Mouse (Mus musculus) layer of hippocampus, adult 9-10 months (tissue): ENCODE measurements around the gene Gm9918.

ENCODE experiments used
- DNase-seq: peaks from one replicate; pipeline ENCODE4 v3.0.0; 2022; ENCODE audit warnings: low spot score

The Gm9918 gene

DNA sequence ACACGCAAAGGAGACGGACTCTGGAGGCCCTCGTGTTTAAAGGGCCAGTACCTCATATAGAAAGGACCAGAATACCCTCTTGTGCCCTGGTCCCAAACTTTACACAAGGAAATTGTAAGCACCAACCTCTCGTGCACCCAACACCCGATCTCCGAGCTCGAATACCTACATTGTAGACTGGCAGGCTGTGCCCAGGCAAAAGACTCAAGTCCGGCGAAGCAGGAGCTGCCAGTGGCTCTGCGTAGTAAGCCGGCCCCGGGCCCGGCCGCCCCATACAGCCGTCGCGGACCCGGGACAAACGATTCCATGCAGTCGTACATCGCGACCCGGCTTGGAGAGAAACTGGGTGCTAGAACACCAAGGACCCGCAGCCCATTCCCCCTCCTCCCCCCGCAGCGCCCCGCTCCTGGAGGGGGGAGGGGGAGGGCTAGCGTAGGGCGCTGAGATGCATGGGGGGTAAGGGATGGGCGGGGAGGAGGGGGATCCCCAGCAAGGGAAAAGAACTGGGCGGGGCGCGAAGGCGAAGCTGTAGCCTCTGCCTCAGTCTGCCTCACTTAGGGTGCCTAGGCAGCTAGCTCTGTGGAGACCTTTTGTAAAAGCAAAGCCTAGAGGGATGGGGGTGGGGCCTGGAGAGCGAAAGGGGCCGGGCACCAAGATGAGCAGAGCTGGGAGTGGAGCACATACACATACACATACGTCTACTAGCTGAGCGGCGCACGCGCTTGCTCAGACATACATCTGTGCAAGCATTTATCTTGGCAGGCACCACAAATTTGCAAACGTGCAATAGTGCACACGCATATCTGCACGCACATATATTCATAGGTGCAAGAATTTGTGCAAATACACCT is 24.2 kb upstream of the Gm9918 start:
- no peak for DNase-seq

DNA sequence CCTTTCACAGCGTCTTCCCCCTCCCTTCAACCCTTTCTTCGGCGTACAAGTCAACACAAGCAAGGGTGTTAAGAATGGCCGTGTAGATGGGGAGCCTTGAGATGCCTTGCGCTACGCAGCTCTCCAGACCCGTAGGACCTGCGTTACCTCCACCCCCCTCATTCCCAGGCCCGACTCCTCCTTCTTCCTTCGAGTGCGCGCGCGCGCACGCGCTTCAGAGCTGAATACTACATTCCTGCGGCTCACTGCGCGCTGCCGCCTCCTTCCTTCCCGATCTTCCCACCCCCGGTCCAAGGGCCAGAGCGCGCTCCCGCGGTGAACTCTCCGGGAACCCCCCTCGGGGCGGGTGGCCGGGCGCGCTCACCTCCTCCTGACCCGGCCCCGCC is 23.5 kb upstream of the Gm9918 start:
- DNase-seq = no peak

DNA sequence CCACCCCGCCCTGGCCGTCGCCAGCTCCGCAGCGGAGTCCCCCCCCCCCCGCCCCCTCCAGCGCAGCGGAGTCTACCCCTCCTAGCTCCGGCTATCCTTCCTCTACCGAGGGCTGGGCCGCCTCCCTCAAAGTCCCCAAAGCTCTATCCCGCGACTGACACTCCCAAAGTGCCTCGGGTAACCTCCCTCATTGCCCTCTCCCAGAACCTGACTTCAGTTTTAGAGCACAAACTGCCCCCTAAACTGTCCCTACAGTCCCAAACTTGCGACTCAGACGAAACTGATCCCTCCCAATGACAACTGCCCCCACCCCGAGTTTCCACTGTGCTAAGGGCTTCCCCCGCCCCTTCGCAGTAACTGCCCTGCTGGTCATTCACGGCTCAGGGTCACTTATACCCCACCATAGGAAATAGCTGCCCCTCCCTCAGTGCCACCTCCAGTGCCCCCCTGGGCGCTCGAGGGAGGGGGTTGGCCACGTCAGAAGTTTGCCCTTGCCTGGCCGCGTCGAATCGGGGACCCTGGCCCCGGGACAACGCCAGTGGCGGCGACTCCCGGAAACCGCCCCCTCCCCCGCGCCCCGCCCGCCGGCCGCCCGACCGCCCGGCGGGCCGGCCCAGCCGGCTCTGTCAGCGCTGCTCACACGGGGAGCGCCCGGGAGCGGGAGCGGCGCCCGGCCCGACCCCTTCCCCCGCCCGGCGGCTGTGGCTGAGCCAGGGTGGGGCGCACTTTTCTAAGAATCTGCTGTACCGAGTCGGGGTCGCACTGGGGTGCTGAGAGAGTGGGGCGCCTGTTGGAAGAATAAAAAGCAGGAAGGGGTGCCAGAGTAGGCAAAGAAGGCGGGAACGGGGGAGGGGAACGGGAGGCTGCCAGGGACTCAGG is 22.9 kb upstream of the Gm9918 start:
- DNase-seq = no peak

DNA sequence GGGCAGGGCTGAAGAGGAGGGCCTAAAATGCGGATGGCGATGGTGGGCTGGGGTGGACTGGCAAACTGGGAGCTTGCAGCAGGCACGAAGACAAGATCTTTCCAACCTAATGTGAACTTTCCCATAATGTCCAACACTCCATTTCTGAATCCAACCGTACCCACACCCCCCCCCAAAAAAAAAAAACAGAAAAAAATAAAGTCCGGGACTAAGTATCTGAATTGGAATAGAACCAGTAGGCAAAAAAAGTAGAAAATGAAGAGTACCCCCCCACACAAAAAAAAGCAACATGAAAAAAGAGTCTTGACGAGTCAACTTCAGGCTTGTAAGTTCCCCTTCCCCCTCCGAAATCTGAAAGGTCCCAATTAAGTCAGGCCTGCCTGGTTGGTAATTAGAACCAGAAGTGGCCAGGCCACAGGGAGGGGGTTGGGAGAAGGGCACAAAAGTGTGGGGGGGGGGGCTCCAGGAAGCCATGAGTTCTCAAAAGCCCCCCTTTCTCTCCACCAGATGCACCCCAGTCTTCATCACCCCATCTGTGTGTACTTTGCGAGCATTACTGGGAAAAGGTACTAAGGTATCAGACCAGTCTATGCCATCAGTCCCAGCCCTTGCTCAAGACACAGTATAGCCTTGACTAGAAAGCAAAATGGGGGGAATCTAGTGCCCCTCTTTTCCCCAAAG is 22.1 kb upstream of the Gm9918 start:
- no peak for DNase-seq

DNA sequence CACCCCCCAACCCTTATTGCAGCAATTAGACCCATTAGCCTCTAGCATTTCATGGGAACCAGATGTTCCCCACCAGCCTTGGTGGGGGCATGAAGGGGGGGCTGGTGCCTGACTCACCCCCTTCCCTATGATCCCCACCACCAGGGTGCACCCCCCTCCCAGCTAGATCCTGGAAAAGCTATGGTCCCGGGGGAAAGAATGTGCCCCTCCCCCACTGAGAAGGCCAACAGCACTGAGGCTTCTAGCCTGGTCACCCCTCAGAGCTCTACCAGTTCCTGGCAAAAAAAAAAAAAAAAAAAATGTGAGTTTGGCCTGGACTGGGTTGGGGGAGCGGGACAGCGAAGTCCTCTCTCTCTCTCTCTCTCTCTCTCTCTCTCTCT is 21.6 kb upstream of the Gm9918 start:
- DNase-seq = no peak

DNA sequence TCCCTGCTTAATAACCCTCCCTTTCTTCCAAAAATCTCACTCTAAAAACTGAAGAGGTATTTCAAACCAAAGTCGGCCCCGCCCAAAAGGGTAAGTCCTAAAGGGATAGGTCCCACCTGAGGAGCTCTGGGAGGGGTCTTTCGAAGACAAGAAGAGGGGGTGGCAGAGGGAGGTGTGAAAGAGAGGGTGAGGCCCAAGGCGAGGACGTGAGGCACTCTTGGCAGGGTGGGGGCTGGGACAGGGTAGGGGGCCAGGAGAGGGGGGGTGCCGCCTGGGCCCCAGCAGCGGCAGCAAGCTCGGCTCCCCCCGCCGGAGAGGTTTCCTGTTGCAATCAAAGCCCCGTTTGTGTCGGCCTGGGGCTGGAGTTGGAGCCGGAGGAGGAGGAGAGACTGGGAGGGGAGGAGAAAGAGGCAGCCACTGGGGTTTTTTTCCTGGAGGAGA is 21.1 kb upstream of the Gm9918 start:
- no peak for DNase-seq

DNA sequence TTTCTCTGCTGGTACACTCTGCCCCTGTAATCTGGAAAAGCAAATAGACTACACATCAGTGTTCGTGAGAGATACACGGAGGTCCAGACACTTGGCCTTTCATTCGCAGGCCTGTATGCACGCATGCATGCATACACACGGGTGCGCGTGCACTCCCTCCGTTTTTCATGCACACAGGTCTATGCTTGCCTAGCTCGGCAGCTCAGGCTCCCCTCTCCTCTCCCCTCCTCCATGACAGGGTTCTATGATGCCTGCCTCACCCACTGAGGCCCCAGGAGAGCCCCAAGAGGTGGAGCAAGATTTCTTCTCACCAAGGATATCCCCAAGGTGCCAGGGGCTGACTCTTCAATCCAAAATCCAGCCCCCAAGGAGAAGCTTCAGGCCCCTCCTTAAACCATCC is 20.4 kb upstream of the Gm9918 start:
- DNase-seq = no peak

DNA sequence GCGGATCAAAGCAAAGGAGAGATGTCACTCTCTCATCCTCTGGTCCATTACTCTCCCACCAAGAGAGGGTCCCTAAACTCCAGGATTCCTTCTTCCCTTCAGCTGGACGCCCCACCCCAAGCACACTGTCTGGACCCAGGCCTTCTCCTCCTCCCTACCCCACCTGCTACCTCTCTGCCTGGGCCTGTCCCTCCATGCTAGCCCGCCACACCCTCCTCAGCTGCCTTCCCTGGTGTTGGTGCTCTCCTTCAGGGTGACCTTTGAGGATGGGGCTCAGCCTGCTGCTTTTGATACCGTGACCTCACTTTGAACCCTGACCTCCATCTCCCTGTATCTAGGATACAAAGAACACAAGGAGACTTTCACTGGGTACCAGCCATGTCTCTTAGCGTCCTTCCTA is 19.8 kb upstream of the Gm9918 start:
- DNase-seq = no peak

DNA sequence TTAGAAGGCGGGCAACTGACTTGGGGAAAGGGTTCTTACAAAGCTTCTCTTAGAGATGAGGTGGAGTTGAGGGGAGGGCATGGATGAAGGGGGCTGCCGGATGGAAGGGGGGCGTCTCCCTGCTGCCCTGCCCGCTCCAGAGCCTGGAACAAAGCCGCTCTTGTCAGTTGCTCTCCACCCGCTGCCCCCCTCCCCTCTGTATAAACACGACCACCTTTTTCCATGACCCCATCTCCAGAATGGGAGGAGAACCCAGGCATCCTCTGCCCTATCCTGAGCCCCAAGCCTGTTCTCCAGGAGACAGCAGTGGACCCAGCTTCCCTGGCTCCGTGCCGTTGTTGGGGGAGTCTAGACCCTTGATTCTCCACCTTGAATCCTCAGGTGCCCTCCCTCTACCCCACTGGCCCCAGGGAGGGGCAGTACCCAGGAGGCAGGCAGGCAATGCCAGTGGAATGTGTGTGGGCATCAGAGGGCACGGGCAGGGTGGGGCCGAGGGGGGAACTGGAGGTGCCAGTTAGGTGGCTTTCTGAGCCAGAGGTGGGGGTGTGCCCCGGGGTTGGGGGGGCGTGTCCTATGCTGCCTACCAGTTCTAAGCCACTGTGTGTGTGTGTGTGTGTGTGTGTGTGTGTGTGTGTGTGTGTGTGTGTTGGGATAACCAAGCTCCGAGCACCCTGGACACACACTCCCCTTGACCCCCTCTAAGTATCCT is 14.7 kb upstream of the Gm9918 start:
- no peak for DNase-seq

DNA sequence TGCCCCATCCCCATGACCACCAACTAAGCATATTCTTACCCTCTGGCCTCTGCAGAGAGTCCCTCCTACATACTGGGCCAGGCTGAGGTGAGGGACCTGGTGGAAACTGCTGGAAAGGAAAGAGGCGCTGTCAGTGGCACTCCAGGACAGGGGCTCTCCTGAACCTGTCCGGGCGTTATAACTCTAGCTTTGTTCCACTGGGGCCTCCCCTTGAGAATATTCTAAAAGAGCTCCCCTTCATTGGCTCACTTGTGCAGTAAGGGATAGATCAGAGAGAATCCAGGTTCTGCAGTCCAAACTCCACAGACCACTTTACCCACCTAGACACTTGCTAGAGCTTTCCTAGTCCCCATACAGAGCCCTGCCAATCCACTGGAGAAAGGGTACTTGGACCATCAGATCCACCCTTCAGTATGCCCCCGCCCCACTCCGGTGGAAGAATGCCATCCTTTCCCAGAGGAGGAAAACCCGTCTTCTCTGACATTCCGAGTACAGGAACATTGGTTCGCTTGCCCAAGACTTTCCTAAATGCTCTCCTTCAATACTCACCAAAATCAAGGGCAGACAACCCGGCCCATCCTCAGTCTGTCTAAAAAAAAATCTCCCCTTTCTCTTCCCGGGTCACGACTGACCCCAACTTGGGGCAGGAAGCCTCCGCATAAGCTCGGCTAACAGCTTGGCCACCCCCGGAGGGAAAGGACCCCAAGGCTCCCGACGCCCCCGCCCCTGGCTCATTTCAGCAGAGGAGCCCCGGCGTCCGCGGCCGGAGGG is 13.7 kb upstream of the Gm9918 start:
- no peak for DNase-seq

DNA sequence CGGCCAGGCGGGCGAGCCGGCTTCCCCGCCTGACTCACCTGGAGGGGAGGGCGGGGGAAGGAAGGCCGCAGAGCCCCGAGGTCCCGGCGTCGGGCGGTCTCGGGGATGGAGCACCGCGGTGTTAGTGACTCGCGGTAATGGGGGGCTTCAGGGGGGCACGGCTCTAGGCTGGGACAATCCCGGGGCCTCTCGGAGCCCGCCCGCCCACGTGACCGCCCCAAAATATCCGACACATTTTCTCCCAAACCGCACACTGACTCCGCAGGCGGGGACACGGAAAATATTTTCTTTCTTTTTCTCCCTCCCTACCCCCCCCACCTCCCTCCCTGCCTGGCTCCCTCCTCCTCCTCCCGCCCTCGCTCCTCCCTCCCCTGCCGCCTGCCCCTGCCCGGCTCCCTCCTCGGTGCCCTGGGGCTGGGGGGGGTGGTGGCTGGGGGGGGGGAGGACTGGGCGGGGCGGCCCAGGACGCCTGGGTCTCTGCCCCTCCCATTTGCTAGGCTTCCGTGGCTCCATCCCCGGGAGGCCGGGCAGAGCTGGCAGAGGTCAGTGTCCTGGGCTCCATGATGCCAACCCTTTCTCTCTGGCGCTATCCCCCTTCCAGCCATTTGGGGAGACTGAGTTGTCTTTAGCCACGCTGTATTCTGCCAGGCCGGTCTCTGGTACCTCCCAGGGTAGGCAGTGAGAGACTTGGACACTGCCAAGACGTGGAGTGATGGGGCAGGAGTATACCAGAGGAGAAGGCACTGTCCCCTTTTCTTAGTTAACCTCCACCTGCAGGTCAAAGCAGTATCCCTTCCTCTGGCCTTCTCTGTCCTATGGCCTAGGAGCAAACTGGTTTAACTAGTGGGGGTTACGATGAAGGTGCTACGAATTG is 12.9 kb upstream of the Gm9918 start, which contains the start of gene Rarg:
TSS of gene Rarg (minus strand) at position 316 of the 874 bp plus-strand sequence.
- no peak for DNase-seq

DNA sequence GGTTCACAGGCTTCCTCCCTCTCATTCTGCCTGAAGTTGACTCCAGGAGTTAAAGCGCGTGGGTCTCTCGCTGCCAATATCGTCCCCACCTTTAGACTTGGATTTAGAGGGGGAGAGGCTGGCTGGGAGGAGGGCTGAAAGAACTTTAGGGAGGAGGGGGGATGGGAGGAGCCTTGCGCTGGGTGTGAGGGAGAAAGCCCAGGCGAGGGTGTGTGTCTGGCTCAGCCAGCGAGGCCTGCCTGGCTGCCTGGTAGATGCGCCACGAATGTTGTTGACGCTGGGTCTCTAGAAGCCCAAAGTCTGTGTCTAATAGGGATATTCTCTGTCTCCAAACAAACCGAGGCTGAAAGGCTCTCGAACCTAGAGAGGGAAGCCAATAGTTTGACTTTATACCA is 12.3 kb upstream of the Gm9918 start:
- no peak for DNase-seq

DNA sequence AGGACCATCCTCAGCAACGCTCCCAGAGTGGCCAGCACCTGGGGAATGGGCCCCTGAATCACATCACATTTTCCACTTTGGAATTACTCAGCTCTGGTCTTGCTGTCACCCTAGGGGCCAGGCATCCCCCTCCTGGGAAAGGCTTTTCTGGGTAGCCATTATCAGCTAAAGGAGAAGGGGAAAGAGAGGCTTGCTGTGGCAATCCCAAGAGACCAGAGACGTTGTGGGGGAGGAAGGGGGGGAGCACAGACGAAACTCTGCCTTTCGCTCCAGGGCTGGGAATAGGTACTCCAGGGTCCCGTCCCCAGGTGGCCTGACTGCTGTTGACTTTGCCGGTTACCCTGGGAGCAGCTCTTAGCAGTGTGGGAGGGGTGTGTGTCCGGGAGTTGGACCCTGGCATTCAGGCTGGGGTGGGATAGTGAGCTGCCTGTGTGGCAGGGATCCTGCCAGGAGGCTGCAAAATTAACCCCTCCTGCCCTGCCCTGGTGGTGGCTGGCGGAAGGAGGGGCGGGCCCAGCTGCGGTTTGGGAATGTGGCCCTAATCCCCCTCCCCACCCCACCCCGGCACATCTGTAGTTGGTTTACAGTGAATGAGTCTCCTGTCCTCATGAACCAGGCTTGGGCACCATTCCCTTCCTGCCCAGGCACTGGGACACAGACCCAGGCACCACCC is 11.6 kb upstream of the Gm9918 start:
- DNase-seq = no peak

DNA sequence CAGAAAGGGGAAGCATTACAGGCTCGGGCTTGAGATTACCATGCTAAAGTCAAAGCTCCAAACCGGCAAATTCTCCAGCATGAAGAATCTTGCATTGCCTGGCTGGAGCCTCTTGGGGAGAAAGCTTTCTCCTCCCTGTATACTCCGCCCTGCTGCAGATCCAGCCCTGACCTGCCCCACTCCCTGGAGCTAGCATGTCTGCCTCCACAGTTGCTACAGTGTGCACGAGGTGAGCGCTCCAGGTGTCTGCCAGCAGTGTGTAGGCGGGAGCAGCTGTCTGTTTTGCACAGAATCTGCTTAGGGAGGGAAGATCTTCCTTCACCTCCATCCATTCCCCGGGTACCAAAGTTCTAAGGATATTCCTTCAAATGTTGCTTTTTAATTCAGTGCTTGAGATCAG is 7.8 kb upstream of the Gm9918 start:
- DNase-seq = no peak

DNA sequence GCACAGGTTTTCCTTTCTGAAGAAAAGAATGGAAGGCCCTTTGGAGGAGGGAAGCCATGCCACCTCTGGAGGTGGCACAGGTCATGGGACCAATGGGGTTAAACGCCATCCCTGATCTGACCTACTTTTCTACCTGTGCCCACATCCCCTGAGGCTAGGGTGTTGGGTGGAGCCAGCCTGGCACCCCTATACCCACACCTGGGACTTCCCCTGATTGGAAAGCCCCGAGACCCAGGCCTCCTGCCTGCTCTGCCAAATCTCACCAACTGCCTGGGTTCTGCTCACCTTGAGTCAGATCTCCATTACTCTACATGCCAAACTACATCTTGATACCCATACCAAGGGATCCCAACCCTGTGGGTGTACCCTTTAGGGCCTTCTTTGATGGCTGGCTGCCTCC is 7.3 kb upstream of the Gm9918 start:
- DNase-seq = no peak

DNA sequence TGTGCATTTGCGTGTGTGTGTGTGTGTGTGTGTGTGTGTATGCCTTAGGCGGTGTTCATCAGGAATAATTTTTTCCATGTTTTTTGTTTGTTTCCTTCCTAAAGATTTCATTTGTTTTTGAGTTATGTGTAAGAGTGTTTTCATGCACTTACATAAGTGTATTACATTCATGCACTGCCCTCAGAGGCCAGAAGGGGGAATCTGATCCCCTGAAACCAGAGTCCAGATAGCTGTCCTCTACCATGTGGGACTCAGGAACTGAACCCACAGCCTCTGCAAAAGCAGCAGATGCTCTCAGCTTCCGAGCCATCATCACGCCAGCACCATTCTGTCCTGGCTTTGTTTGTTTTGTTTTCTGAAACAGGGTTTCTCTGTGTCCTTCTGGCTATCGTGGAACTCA is 4.8 kb upstream of the Gm9918 start:
- DNase-seq = no peak

DNA sequence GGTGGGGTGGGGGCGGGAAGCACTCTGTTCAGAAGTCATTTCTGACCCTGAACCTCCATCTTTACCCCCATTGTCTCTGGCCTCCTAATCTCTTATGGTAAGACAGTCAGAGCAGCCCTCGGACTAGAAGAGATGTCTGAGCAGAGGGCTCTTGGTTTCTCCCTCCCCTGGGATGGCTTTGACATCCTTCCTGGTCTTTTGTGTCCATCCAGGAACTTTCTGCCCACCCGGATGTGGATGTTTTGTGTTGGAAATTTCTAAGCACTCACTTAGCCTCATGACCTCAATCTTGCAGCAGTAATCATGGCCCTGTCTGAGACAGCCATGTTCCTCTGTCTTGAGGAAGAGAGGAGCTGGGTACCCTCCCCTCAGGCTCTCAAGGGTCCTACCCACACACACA is 1.1 kb downstream of the Gm9918 start:
- DNase-seq = no peak

DNA sequence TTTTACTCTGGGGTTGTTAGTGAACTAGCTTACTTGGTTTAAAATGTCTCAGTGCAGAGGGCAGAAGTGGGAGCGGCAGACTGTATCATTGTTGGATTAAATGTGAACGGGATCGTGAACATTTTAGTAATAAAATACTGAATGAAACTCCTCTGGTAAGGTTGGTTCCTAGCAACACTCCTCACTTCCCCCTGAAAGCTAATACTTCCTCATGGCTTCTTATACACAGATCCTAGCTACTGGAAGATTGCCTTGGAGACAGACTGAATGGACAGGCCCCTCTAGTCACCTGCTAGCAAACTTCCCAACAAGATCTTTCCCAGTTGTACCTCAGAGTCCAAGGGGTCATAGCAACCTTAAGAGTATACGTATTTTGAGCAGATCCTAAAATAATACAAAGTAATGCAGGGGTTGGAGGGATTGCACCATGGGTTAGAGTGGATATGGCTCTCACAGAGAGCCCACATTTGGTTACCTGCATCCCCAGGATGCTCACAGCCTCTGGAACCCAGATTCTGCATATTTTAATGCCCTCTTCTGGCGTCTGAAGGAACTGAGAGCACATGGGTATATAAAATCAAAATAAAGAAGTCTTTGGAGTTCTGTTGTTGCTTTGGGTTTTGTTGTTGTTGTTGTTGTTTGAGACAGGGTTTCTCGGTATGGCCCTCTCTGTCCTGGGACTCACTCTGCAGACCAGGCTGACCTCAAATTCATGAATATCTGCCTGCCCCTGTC is 3.8 kb downstream of the Gm9918 start:
- DNase-seq = no peak

DNA sequence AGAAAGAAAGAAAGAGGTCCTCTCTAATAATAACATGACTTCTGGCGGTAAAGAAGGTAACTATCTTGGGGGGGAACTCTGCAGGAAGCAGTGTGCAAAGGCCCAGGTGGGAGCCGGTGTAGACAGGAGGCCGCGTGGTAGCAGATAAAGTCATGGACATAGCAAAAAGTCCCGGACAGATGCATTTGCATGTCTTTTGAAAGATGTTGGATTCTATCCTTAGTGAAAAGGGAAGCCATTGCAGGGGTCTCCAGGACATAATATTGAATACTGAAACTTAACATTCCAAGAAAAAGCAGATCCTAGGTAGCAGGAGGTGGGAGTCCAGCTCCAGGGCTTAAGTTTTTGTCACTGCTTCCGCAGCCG is 8.3 kb downstream of the Gm9918 start:
- DNase-seq = no peak
